Mouse (Mus musculus): ENCODE data around the gene Cpsf6. TPM values are rescaled to one million over a fixed set of nuclear protein-coding genes. Genes with fewer than 3 reads are reported as not detected.

Gene Cpsf6
- total RNA-seq, 1 experiment from 2014 or later, result 152 TPM

DNA sequence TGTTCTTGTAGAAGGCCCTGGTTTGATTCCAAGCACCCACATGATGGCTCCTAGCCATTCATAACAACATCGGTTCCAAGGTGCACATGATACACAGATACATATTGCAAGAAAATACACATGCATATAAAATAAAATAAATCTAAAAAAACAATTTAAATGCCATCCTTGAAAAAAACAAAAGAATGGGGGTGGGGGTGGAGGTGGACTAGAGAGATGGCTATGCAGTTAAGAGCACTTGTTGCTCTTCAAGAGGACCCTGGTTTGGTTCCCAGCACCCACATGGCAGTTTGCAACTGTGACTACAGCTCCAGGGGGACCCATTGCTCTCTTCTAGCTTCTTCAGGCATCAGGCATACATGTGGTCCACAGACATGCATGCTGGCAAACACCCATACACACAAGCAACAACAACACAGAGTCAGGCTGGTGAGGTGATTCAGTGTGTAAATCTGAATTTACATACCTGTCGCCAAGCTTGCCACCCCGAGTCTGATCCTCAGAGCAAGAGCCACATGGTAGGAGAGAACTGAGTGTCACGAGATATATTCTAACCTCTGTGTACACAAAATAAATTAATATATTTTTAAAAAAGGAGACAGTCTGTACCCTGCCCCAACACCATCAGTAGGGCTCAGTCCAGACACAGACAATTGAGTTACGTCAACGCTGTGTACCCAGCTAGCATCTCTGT lies 35.7 kb upstream of the Cpsf6 start:
- no peak for ATAC-seq (replicated peaks; ENCODE audit: low read depth, poor library complexity, severe bottlenecking)

DNA sequence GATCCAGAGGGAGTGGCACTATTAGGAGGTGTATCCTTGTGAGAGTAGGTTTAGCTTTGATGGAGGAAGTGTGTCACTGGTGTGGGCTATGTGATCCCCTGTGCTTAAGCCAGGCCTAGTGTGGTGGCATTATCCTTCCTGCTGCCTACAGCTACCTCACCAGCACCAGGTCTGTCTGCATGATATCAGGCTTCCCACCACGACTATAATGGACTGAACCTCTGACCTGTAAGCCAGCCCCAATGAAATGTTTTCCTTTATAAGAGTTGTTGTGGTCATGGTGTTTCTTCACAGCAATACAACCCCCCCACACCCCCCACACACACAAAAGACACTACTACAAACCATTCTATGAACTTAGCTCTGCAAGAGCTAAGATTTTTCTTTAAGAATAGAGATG lies 34.9 kb upstream of the Cpsf6 start:
- ATAC-seq (replicated peaks; ENCODE audit: low read depth, poor library complexity, severe bottlenecking), result no peak

DNA sequence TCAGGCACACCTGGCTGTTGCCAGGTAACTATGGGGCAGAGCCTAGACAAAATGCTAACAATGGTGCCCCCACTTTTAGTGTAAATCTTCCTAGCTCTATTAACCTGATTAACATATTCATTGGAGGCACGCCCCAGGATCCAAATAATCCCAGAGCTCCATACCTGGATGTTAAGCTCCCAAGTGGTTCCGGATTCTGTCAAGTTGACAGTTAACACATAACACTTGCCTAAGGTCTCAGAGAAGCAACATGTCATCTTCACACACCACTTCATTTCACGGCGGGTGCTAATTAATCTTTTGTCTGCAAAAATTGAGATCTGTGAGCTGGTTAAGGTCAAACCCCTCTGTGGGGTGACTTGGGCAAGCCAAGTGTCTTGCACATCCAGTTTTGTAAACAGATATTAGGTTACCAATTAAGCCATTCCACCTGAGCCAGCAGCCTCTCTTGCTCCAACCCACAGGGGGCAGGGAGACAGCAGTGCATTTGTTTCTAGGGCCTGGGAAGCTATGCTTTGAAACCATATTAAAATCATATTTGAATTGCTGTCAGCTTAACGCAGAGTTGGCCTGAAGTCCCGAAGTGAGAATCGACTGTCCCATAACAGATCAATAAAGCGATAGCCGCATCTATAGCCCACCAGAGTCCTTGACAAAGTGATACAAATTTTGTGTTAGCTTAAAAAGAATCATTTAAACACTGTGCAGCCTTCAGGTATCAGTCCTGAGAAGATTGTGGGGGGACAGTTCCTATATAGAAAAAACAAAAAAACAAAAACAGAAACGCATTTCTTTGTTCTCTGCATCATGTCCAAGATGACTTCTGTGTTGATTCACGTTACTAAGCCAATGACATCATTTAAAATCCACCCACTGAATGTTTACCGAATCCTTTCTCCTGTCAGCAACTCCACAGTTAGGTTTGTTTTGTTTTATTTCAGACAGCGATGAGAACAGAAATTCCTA lies 34.0 kb upstream of the Cpsf6 start:
- ATAC-seq (replicated peaks; ENCODE audit: low read depth, poor library complexity, severe bottlenecking), result no peak

DNA sequence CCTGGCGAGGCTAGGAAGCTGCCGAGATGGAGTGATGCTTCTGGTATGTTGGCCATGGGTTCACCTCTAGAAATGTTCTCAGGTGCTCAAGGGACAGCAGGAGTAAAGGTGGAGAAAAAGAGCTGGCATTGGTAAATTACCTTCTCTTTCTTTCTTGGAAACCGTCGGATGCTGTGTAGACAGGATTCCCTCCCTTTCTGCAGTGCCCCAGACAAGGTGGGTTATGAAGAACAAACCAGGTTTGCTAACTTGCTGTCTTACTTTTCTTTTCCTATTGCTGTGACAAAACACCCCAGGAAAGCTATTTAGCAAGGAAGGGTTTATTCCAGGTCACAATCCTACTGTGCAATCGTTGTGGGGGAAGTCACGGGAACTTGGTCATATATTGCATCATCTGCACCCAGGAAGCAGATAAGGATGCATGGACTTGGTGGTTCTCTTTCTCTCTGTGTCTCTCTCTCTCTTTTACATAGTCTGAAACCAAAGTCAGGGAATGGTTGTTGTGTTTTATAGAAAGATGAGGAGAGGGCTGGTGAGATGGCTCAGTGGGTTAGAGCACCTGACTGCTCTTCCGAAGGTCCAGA lies 32.8 kb upstream of the Cpsf6 start:
- no peak for ATAC-seq (replicated peaks; ENCODE audit: low read depth, poor library complexity, severe bottlenecking)

DNA sequence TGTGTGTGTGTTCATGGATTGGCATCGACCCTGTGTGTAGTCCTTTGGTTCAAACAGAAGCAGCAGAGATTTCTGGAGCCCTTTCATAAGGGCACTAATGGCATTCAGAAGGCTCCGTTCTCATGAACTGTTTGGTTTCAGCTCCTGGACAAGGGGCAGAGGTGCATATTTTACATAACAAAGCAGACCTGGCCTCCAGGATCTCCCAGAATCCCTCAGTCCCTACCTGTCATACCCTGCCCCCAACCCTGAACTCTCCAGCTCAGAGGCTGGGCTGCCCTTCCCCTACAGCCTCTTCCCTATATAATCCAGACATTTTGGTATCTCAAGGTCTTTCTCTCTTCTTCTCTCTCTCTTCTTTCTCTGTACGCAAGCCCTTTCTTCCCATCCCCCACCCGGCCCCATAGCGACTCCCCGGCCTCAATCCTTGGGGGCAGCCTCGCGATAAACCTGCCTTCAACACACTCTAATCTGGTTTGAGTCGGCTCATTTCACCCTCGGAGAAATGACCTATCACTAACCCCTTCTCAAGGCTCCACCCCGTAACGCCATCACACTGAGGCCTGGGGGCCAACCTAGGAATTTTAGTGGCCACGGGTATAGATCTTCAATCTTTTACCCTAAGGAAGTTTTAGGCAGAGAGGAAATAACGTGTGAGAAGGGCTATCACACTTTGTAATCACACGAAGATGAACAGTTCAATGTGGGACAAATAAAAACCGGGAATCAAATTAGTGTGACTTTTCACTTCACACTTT lies 32.1 kb upstream of the Cpsf6 start:
- no peak for ATAC-seq (replicated peaks; ENCODE audit: low read depth, poor library complexity, severe bottlenecking)

DNA sequence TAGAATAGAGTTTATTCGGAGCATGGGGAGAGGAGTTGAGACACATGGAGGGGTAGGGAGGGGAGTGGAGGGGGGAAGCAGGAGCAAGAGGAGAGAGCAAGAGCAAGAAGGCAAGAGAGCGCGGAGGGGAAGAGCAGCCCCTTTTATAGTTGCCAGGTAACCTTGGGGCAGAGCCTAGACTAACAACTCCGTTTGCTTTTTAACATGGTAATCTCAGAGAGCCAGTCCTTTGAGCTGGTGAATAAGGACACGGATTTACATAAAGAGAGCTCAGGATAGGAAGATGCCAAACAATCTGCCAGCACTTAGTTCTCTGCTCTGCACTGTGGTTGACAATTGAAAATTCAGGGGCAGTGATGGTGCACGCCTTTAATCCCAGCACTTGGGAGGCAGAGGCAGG lies 31.3 kb upstream of the Cpsf6 start:
- no peak for ATAC-seq (replicated peaks; ENCODE audit: low read depth, poor library complexity, severe bottlenecking)

DNA sequence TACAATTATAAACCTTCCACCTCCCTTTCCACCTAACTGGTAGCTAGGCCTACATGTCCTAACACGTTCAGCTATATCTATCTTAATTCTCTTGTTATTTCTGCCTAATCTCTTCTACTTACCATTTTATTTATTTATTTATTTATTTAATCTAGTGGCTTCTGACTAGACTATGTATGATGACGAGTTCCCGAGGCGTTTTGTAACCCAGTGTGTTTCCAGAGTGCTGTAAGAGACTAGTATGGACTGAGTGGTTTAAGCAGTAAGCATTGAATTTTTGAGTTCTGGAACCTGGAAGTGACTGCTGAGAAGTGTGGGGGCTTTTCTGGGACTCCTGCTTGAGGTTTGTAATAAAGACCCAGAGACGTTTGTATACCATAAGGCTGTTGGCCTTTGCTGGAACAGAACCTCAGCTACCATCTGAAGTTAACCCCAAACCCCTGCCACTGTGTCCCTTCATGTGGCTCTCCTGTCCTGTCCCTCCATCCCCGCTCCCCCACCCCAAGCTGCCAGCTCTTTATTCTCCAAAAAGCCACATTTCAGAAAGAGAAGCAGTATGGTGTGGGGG lies 30.8 kb upstream of the Cpsf6 start:
- ATAC-seq (replicated peaks; ENCODE audit: low read depth, poor library complexity, severe bottlenecking), result no peak

DNA sequence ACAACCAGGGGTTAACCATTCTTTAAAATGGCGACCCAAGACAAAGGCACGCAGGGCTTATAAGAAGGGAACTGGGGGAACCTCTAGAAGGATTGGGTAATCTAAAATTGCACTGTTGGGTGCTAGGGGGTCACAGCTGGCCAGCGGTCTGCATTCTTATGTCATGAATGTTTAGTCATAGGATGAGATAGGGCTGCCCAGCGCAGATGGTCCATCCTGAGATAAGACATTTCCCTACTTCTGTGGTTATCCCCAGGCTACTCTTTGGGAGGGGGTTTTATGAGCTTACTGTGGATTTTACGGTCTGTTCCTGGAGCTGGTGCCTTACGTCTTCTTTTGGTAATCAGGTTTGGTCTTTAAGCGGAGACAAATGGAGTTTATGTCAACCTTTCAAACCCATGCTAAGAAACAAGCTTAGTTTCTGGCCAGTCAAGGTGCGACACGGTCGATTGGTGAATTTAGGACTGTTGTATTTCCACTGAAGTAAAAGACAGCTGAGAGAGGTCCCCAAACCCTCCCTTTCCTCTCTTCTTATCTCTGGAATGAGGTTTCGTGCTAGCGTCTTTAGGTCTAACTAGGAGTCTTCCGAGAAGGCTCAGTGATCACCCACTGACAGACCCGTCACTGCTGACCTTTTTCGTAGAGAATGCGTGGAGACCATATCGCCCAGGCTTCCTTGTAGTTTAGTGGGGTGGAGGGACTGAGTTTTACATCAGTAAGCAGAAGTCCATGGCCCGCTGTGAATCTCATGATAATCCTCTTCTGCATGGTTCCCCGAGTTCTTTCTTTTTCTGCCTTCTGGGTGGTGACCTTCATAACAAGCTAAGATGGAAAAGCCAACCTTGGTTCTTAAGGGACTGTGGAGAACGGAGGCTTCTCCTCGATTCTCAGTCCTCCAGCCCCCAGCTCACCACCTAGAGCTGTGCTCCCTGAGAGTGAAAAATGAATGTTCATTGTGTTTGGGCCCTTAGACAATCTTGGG lies 29.8 kb upstream of the Cpsf6 start:
- peak; percentile 64 for ATAC-seq (replicated peaks; ENCODE audit: low read depth, poor library complexity, severe bottlenecking)

DNA sequence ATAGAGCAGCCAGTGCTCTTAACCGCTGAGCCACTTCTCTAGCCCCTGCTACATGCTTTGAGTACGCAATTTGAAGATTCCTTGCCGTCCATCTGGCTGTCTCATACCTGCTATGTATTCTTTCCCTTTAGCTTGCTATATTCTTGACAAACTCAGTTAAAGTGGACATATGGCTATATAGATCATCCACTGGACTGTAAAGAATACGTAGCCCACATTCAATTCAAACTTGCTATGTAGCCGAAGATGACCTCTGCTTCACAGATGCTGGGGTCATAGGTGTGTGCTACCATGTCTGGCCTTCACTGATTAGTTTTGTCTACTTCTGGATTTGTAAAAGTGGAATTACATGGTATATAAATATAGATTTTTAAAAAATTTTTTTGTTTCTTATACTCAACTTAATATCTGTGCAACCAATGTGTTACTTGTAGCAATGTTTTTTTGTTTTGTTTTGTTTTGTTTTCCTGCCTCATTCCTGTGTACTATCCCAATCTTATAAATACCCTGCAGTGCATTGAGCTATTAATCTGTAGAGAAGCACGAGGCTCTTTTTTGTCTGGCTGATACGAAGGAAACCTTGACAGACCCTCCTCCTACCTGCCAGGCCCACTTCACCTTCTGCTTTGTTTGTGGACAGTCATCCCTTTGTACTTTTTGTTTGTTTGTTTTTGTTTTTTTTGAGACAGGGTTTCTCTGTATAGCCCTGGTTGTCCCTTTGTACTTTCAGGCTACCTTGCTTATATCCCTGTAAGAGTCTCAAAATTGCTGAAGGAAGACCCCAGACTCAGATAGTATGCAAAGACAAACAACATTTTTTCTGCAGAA lies 28.9 kb upstream of the Cpsf6 start:
- no peak for ATAC-seq (replicated peaks; ENCODE audit: low read depth, poor library complexity, severe bottlenecking)

DNA sequence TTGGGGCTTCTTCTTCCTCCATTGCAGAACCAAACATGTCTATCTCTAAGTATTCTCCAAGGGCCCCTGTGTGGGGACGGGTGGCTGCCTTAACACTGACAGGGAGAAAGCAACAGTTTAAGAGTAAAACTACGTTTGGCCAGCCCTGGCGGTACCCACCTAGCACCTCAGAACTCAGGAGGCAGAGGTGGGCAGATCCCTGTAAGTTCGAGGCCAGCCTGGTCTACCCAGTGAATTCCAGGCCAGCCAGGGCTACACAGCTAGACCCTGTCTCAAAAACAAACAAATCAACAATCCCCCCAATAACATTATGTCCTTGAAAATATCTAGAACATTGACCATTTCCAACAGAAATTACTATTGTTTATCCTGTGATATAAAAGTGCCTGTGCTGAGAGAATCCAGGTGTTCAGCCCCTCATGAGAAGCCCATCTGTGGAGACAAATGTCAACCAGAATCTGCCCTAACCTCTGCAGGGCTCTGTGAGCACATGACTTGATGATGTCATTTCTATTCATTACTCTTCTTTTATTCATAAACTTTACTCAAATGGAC lies 28.0 kb upstream of the Cpsf6 start:
- ATAC-seq (replicated peaks; ENCODE audit: low read depth, poor library complexity, severe bottlenecking), result no peak

DNA sequence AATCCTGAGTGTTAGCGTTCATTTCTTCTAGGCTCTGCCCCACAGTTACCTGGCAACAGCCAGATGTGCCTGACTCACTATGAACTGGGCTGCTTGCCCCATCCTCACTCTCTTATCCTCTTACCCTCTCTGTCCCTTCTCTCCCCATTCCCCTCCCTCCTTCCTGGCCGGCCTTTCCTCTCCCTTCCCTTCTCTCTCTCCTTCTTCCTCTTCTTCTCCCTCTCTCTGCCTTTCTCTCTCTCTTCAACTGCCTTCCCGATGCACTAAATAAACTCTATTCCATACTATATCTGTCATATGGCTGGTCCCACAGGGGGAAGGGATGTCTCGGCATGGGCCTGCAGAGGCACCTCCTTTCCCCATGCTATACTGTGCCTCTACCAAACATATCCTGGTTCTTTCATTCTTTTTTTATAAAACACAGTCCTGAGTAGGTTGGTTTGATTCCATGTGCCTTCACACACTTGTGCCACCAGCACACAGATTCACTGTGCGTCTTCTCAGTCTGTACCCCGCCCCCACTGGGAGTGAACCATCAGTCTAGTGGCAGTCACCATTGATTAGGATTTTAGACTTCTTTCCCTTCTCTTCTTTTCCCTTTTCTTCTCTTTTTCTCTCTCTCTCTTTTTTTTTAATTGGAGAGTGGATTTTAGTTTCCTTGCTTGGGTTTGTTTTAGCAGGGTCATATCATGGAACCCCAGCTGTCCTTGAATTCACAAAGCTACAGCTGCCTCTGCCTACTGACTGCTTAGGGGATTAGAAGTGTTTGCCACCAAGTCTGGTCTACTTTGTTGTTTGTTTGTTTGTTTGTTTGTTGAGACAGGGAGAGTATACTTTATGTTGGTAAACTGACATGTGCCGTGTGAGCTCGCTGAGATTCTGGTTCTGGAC lies 27.3 kb upstream of the Cpsf6 start:
- no peak for ATAC-seq (replicated peaks; ENCODE audit: low read depth, poor library complexity, severe bottlenecking)

DNA sequence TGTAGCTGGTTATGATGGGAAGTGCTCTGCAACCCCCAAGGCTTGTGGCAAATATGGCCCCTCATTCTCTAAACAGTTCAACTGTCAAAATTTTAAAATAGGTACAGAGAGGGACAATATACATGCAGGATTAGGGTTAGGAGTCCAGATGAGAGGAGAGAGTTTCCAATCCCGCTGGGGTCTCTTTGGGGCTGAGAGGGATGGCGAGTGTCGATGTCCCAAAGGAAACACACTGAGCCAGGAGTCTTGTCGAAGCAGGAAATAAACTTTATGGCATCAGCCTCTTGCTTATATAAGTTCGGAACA lies 26.4 kb upstream of the Cpsf6 start:
- no peak for ATAC-seq (replicated peaks; ENCODE audit: low read depth, poor library complexity, severe bottlenecking)

DNA sequence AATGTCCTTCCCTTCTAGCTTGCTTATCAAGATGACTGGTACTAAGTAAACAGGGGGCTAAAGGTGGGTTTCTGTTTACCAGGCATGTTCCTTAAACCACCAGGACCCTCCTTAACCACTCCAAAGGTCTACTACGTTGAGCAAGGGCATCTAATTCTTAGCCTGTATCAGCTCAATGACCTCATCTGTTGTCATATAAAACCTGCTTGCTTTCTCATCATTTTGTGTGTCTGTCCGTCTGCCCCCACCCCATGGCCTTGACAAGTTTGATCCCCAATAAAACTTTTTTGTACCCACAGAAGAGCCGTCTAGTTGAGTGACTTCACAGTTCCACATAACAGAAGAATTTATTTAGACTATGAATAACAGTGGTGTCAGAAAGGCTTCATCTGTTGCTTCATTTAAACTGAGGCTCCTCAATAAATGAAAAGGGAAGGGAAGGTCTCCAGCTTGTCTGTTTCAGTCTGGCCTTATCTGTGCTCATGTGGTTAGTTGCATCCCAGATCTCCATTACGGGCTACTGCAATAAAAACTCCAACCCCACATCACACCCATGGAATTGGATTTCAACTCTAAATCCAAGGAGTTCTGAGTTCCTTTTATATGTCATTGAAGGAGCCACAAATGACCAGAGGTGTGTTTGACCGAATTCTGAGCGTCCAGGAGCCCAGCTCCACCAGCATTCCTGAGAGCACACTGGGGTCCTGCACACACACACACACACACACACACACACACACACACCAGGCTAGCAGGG lies 25.9 kb upstream of the Cpsf6 start:
- ATAC-seq (replicated peaks; ENCODE audit: low read depth, poor library complexity, severe bottlenecking), result no peak

DNA sequence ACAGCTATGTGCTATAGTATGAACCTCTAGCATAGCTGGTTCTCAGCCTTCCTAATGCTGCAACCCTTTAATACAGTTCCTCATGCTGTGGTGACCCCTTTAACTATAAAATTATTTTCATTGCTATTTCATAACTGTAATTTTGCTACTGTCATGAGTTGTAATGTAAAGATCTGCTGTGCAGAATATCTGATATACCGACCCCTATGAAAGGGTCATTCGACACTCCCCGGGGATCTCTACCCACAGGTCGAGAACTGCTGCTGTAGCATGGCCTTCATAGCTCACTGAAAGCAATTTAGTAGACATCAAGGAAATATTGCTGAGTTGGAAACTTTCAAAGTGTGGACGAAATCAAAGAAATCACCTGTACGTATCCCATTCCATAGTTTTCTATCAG lies 24.6 kb upstream of the Cpsf6 start:
- no peak for ATAC-seq (replicated peaks; ENCODE audit: low read depth, poor library complexity, severe bottlenecking)

DNA sequence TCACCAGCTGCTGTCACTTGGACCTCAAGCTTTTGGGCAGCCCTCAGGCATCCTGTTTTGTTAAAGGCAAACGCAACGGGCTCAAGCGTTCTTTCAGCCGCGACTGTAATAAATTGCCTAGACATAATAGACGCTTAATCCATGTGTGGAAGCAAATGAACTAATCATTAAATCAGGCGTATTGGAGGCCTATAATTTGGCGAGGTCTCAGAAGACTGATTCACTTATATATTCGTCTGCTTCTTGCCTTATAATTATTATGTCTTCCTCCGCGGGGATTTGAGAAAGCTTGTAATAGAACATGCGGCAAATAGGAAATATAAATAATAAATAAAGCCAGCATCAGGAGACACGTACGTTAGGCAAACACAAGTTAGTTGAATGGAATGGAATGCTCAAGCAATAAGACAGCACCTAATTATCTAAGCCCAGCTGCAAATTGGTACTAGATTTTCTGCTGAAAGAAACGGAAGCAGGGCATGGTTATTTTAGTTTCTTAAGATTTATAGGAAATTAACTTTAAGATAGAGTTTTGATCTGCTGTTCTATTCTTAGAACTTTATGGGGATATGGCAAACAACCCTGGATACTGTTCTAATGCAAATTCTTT lies 23.6 kb upstream of the Cpsf6 start:
- ATAC-seq (replicated peaks; ENCODE audit: low read depth, poor library complexity, severe bottlenecking), result no peak

Measured in common myeloid progenitor, adult 5-6 weeks (primary cell).